Mouse (Mus musculus) cerebellum, adult 9-11 months (tissue): ENCODE results near the gene Xdh.

ENCODE experiments used
- DNase-seq: peaks from one replicate; pipeline ENCODE4 v3.0.0; 2022

Xdh gene

DNA sequence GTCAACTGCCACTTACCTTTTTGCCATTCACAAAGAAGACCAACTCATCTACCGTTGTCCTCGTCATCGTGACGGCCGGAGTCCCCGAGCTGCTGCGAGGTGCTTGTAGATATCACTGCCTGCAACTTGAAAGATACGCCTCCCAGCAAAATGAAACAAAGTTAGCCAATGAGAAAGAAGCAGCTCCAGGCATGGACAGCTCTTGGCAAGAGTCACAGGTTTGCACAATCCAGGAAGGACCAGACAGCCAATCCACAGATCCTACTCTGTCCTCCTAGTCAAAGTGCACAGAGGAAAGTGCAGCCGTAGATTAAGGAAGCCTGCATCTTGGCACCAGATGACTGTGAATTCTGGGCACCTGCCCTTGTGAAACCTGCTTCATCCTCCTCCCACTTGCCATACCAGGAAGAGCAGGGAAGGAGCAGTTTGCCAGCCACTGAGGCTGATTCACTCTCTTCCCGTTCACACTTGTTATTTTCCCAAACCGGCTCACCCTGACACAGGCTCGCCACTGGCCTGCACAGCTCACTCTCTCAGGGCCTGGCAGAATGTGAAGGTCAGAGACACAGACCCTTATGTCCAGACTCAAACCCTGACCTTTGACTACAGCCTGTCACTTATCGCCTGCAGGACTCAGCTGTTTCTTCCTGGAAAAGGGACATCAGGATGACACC lies at the start of gene Xdh:
Xdh (minus strand) TSS at position 135 of the 674 bp plus-strand sequence.
- DNase-seq = no peak

DNA sequence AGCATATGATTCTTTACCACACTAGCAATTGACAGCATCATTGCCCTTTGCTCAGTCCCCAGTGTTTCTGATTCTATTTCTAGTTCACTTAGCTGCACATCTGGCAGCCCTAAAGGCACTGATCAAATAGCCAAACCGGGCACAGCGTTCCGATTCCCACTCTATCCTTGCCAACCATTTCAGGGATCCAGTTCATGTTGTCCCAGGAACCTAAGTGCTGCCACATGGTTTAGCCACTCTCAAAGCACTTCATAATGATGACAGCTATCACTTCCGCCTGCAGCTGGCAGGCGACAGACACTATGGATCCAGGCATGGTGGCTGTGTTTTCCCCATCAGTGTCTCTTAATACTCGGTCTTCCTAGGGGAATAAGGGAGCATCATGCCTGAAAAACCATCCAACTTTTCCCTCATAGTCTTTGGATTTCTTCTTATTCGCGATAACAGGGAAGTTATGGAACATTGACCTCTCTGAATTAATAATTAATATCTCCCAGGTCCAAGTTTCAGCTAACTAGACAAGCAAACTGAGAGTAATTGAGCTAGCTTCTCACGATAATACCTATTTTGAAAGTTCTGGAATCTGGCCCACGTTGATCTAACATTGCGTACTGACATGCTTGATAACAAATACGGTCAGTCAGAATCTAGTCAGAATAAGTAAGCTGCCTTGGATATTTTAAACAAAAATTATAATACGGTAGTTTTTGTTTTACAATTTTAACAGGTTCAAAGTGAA lies 46.1 kb upstream of the Xdh start:
- DNase-seq = no peak

GRCm38 (mm10) chr17:73991264-73991663 lies 41.3 kb upstream of the Xdh start:
- no peak for DNase-seq

GRCm38 (mm10) chr17:73986571-73986970 lies 36.6 kb upstream of the Xdh start:
- DNase-seq = no peak

DNA sequence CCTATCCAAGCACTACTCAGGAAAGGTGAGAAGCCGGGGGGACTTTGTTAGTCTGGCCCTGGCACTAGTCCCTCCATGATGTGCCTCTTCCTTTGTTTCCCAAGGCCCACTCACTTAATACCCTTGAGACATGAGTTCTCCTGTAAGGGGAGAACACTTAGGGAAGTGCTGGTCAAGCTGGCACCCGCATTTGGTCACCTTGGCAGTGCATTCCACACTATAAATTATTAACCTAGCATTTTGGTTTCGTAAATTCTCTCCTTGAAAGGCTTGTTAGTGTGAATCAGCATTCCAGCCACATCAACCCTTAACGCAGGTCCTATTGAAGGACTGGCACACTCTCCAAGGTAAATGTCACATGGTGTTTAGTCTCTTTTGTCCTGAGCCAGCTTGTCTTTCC lies 35.9 kb upstream of the Xdh start:
- no peak for DNase-seq

- DNase-seq = no peak
These were observed 34.5 kb upstream of the Xdh start for GRCm38 (mm10) chr17:73984508-73984907.

DNA sequence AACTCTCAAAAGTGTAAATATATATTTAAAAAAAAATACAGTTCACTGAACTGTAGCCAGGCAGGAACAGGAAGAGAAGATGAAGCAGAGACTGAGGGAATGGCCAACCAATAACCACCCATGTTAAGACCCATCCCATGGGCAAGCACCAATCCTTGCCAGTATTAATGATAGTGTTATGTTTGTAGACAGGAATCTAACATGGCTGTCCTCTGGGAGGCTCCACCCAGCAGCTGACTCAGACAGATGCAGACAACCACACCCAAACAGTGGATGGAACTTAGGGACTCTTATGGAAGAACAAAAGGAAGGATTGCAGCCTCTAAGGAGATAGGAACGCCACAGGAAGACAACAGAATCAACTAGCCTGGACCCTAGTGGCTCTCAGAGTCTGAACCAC lies 32.9 kb upstream of the Xdh start:
- no peak for DNase-seq

DNA sequence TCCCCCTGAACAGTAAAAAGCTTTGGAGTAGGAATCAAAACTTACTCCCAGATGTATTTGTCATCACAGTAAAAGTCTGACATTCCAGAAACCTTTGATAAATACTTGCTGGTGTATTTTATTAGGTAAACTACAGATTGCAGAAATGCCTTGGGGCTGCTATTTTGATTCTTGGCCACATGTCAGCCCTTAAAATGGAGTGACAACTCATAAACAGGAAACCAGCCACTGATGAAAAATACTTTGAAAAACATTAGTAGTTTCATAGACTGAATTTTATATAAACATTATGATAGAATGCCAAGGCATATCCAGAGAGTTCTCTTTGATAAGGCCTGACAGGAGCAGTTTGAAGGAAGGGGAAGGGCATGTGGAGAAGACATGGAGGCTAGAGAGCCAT lies 26.1 kb upstream of the Xdh start:
- DNase-seq = no peak

GRCm38 (mm10) chr17:73972648-73973047 lies 22.7 kb upstream of the Xdh start:
- DNase-seq = no peak

GRCm38 (mm10) chr17:73971291-73971690 lies 21.3 kb upstream of the Xdh start:
- no peak for DNase-seq

- no peak for DNase-seq
These were observed 20.5 kb upstream of the Xdh start for GRCm38 (mm10) chr17:73970361-73971027.

DNA sequence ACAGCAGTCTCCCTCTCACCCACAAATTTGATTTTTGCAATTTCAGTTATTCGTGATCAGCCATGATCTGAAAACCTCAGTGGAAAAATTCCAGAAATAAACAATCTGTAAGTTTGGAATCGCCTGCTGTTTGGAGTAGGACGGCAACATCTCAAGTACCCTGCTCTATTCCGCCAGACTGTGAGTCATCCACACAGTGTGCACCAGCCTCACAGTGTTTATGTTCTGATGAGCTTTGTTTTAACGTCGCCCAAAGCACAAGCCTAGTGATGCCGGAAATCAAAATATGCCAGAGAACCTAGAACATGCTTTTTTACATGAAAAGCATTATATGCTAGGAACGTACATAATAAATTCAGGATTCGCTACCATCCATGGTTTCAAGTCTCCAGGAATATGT lies 14.9 kb upstream of the Xdh start:
- DNase-seq = no peak

GRCm38 (mm10) chr17:73962628-73963043 lies 12.6 kb upstream of the Xdh start:
- no peak for DNase-seq

- DNase-seq = no peak
These were observed 11.9 kb upstream of the Xdh start for GRCm38 (mm10) chr17:73961801-73962403.

GRCm38 (mm10) chr17:73960745-73961144 lies 10.7 kb upstream of the Xdh start:
- DNase-seq = no peak

DNA sequence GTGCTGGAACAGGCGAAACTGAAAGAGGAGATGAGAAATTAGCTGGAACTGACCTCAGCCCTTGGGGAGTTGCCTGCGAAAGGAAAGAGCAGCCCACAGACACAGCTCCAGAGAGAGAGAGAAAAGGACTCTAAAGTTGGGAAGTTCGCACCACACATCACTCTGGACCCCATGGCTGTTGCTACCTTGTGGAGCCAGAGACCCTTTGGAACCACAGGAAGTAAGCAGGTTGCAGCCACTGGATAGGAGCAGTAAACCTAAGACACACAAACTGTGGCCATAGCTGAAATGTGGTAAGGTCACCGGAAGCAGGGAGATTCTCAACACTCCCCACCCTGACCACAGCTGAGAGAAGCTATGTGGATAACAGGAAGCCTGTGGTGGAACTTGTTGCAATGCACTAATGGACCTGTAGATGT lies 2.1 kb upstream of the Xdh start:
- no peak for DNase-seq

DNA sequence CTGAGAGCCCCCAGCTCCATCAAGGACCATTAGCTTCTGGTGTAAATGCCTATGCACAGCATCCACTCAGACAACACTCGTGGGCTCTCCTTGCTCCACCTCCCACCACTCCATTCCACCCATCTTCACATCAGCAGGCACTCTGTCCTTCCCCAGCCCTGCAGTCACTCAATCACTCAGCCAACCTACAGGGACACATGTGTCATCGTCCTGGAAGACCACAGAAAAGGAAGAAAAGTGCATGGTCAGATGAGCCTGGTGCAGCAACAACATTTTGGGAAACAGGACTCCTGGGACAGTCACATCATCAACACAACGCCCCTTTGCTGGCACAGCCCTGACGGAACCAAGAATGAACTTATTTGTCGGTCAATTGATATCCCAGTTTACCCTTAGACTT lies 974 bp upstream of the Xdh start:
- no peak for DNase-seq

- no peak for DNase-seq
These were observed 498 bp downstream of the Xdh start for GRCm38 (mm10) chr17:73949498-73949897.

- no peak for DNase-seq
These were observed 1.2 kb downstream of the Xdh start for GRCm38 (mm10) chr17:73948801-73949200.

- no peak for DNase-seq
These were observed 2.0 kb downstream of the Xdh start for GRCm38 (mm10) chr17:73948039-73948438.

DNA sequence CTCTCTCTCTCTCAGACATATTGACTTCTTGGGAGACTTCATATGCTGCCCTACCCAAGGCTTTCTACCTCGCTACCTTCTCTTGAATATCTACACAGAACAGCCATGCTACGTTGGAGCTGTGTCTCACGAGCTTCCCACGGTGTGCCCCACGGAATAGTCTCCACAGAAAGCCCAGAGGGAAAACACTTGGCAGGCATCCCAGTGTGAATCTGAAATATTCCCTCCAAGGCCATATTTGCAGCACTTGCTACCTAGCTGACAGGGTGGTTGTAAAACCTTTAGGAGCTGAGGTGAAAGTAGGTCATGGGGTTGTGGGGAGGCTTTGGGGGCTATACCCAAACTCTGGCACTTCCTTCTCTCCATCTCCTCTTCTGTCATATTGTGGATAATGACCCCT lies 3.1 kb downstream of the Xdh start:
- no peak for DNase-seq

DNA sequence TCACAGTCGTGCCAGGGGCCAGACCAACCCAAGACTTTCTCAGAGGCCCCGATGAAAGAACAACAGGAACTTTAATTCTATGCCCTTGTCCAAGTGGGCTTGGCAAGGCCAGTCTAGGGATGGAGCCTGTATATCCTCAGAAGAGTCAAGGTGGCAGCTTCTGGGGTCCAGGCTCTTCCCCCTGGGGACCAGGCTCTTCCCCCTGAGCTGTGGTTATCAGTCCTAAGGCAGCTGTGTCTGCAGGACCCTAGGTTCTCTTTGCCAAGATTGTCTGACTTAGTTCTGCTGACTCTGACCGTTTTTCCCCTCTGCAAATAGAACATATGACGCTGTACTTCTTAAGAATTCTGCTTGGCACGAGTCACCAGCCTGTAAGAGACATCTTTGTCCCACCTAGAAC lies 5.3 kb downstream of the Xdh start:
- DNase-seq = no peak

GRCm38 (mm10) chr17:73942268-73942962 lies 7.6 kb downstream of the Xdh start:
- DNase-seq = no peak
